Mouse (Mus musculus): ENCODE results near the gene Olfr764-ps1.
A peak's percentile ranks its signal among the peaks of the same experiment; 100 is the strongest.
"Not testable (repeated sequence)": the region's sequence is repeated elsewhere in the genome, so short reads cannot be mapped to it uniquely, and the experiment has no call there.

The Olfr764-ps1 gene

DNA sequence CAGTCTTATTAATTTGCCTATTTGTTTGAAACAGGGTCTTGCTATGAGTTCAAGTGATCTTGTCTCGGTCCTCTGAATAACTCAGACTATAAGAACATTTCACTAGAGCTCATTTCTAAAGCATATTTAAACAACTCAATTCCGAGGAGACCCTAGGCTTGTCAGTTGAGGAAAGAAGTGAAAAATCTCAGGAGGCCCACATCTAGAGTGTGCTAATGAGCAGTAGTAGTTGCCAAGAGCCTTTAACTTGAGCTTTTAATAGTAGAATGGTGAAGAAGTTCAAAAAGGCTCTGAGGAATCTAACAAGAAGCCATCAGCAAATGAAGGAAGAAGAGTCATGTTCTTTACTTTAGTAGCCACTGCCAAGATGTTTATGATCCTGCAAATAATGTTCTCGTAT lies at the start of gene Olfr764-ps1:
TSS of gene Olfr764-ps1 (minus strand) at position 101 of the 400 bp plus-strand sequence.
- no peak for DNase-seq (ENCODE audit: low spot score)

- DNase-seq (ENCODE audit: low spot score): not testable (repeated sequence)
Measured at GRCm38 (mm10) chr10:129082810-129083209, 43.1 kb upstream of the Olfr764-ps1 start, which contains the start of gene Olfr767. Olfr767 (minus strand) TSS chr10:129082910.

DNA sequence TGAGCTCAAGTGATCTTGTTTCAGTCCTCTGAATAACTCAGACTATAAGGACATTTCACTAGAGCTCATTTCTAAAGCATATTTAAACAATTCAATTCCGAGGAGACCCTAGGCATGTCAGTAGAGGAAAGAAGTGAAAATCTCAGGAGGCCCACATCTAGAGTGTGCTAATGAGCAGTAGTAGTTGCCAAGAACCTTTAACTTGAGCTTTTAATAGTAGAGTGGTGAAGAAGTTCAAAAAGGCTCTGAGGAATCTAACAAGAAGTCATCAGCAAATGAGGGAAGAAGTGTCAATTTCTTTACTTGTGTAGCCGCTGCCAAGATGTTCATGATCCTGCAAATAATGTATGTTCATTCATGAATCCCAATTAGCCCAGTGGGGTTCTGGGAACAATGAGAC lies 29.2 kb upstream of the Olfr764-ps1 start, which contains the start of gene Olfr766-ps1:
TSS of gene Olfr766-ps1 (minus strand) at position 101 of the 400 bp plus-strand sequence.
- DNase-seq (ENCODE audit: low spot score): no peak

GRCm38 (mm10) chr10:129049898-129050297 lies 10.2 kb upstream of the Olfr764-ps1 start, which contains the start of gene Olfr765:
Olfr765 (minus strand) TSS chr10:129049998.
- DNase-seq (ENCODE audit: low spot score): not testable (repeated sequence)

DNA sequence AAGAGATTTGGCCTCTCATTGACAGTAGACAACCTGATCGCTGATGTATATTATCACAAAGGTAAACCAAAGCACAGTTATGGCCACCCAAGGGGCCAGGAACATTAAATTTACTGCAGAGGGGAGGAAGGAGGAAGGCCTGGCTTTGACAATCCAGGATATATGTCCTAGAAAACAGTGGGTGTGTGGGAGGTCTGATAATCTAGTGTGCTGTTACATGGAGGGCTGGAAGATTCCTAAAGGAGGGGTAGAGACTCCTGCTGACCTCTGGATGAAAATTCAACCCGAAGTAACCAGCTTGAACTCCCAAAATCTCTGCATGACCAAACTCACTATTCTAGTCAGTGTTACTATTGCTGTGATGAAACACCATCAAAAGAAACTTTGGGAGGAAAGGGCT lies 11.4 kb downstream of the Olfr764-ps1 start:
- no peak for DNase-seq (ENCODE audit: low spot score)

DNA sequence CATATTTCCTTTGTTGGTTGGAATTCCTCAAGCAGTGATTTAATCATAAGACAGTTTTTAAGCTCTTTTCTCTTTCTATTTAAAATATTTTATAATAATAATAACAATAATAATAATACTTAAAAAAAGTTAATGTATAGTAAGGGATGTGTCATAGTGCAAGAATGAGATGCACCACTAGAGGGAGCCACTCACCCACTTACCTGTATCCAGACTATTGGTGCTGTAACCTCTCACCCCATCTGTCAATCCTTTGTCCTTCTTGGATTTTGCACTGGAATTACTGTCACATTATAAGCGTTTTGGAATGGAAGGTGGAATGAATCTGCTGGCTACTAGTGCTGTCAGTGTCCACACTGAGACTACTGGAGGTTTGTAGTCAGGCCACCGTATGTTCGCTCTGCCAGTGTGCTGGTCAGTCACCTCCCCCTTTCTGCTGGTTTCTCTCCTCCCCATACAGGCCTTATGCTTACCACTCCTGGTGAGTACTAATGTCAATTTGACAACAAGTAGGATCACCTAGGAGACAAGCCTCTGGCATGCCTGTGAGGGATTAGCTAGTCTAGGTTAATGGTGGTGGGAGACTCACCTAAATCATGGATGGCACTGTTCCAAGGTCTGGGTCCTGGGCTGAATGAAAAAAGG lies 13.6 kb downstream of the Olfr764-ps1 start:
- DNase-seq (ENCODE audit: low spot score): peak; percentile 66

- no peak for DNase-seq (ENCODE audit: low spot score)
Measured at GRCm38 (mm10) chr10:129023319-129023718, 16.4 kb downstream of the Olfr764-ps1 start.

DNA sequence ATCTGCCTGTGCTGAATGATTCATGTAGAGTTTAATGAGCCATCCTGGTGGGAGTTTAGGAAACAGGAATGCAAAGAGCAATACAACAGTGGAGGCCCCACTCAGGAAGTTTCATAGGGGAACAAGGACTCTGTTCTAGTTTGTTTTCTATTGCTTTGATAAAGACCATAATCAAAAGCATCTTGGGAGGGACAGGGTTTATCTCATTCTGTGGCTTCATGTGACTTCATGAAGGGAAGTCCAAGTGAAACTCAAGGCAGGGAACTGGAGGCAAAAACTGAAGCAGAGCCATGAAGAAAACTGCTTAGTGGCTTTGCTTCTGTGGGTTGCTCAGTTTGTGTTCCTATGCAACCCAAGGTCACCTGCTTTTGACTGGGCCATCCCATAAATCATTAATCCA lies 25.2 kb downstream of the Olfr764-ps1 start:
- DNase-seq (ENCODE audit: low spot score): no peak

DNA sequence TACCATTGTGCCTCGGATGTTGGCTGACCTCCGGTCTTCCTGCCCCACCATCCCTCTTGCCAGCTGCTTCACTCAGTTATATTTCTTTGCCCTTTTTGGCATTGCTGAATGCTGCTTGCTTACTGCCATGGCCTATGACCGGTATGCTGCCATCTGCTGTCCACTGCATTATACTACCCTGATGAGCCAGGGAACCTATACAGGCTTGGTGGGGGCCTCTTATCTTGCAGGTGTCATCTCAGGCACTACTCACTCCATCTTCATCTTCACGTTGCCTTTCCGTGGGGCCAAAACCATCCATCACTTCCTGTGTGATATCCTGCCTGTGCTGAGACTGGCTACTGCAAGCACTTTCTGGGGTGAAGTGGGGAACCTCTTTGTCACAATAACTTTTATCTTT lies 28.2 kb downstream of the Olfr764-ps1 start:
- DNase-seq (ENCODE audit: low spot score): not testable (repeated sequence)

DNA sequence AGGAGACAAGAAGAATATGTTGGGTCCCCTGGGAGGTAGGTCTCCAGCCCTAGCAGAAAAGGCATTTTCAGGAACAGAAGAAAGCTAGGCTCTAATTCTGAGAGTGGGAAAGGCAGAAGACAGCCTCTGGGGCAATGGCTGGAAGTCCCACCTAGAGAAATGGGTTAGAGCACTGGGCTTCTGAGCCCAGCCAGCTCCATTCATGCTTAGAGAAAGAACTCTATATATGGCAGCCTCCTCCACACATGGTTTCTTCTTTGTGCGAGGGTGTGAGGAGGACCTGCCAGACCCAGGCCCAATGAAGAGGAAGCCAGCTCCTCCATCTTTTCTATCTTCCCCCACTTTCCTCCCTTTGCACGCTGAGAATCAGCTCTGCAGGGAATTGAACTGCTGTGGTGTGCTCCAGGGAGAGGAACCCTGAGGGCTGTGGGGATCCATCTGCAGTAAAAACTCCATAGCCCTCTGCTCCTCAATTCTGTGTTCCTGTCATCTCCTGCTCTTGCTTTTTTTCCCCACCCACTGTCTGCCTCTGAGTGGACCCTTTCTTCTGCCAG lies 29.3 kb downstream of the Olfr764-ps1 start, which contains the start of gene Olfr763:
TSS of gene Olfr763 (plus strand) at position 504 of the 554 bp plus-strand sequence.
- no peak for DNase-seq (ENCODE audit: low spot score)

DNA sequence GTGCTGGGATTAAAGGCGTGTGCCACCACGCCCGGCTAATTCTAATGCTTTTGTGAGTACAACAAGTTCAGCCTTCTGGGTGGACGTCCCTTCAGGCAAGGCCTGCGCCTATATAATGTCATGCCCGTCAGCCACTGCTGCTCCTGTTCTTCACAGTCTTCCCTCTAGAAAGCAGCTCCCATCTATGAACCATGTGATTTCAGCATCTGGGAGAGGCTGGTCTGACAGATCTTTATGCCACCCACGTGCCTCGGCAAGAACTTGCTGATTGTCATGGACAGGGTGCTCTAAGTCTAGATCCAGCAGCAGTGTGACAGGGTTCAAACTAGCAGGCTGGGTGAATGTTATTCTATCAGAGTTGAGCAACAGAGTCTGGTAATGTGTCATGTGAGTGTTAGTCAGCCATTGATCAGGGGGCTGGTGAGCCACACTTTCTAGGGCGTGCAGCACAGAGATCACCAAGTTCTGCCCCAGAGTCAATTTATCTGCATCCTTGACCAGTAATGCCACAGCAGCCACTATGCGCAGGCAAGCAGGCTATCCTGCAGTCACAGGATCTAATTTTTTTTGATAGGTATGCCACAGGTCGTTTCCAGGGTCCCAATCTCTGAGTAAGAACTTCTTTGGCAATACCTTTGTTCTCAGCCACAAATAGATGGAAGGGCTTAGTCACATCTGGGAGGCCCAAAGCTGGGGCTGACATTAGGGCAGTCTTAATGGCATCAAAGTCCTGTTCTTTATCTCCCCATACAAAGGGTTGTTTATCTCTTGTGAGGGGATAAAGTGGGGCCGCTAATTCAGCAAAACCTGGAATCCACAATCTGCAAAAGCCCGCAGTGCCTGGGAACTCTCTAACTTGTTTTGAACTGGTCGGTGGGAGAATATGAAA lies 35.4 kb downstream of the Olfr764-ps1 start:
- DNase-seq (ENCODE audit: low spot score): peak; percentile 55

- DNase-seq (ENCODE audit: low spot score): no peak
Measured at GRCm38 (mm10) chr10:128996523-128997040, 43.1 kb downstream of the Olfr764-ps1 start.

GRCm38 (mm10) chr10:128995796-128996195 lies 43.9 kb downstream of the Olfr764-ps1 start:
- DNase-seq (ENCODE audit: low spot score): no peak

GRCm38 (mm10) chr10:128990994-128991393 lies 48.7 kb downstream of the Olfr764-ps1 start:
- no peak for DNase-seq (ENCODE audit: low spot score)

DNA sequence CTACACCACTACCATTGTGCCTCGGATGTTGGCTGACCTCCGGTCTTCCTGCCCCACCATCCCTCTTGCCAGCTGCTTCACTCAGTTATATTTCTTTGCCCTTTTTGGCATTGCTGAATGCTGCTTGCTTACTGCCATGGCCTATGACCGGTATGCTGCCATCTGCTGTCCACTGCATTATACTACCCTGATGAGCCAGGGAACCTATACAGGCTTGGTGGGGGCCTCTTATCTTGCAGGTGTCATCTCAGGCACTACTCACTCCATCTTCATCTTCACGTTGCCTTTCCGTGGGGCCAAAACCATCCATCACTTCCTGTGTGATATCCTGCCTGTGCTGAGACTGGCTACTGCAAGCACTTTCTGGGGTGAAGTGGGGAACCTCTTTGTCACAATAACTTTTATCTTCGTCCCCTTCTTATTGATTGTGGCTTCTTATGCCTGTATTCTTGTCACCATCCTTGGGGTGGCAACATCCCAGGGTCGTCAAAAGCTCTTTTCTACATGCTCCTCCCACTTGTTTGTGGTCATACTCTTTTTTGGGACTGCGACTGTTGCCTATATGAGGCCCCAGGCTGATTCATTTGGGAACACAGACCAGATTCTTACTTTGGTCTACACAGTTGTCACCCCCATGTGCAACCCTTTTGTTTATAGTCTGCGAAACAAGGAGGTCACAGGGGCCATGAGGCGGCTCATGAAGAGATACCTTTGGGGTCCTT lies 49.4 kb downstream of the Olfr764-ps1 start:
- not testable (repeated sequence) for DNase-seq (ENCODE audit: low spot score)

DNA sequence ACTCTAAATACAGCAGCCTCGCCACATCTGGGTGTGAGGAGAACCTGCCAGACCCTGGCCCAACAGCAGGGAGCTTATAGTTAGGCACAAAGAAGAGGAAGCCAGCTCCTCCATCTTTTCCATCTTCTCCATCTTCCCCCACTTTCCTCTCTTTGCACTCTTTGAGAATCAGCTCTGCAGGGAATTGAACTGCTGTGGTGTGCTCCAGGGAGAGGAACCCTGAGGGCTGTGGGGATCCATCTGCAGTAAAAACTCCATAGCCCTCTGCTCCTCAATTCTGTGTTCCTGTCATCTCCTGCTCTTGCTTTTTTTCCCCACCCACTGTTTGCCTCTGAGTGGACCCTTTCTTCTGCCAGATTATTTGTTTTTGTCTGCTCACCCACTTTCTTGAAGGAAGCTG lies 50.6 kb downstream of the Olfr764-ps1 start, which contains the start of gene Olfr9:
TSS of gene Olfr9 (plus strand) at position 301 of the 400 bp plus-strand sequence.
- DNase-seq (ENCODE audit: low spot score): not testable (repeated sequence)
